Comparison of ENCODE assay signal across 8 mouse cellular contexts in genomic region chr16:34400102-34400728, GRCm38 (mm10).
DNase-seq lines count a peak whose midpoint lies in the region; ATAC-seq lines count a peak whose summit lies in the region.

No protein-coding gene starts in this region.

- H3K9me3 ChIP-seq in midbrain, embryonic 14.5 days (ENCODE audit: control insufficient read depth, low read length) = no peaks in the 10 kb centered on the region
- H3K9me3 ChIP-seq in midbrain, embryonic 16.5 days (replicated peaks; ENCODE audit: control insufficient read depth, low read length, poor library complexity, severe bottlenecking) = no peaks in the 10 kb centered on the region
- no peaks in the 10 kb centered on the region for H3K9me3 ChIP-seq in intestine, embryonic 15.5 days
- H3K9me3 ChIP-seq in forebrain, embryonic 13.5 days (replicated peaks) = no peaks in the 10 kb centered on the region

- no peak overlapping the region for H3K4me3 ChIP-seq in midbrain, embryonic 14.5 days (replicated peaks; ENCODE audit: low read depth, low read length)
- H3K4me3 ChIP-seq in midbrain, embryonic 16.5 days (ENCODE audit: low read depth, low read length) = no peak overlapping the region
- no peak overlapping the region for H3K4me3 ChIP-seq in intestine, embryonic 15.5 days (replicated peaks)
- H3K4me3 ChIP-seq in forebrain, embryonic 13.5 days = no peak overlapping the region

- peaks cover 9% of the 10 kb centered on the region; the same call in 1 of the 2 replicates for H3K4me1 ChIP-seq in midbrain, embryonic 14.5 days (ENCODE audit: control insufficient read depth, insufficient read depth, low read length)
- peaks cover 10% of the 10 kb centered on the region; the same call in 1 of the 2 replicates for H3K4me1 ChIP-seq in midbrain, embryonic 16.5 days (ENCODE audit: control insufficient read depth, insufficient read depth, low read length)
- H3K4me1 ChIP-seq in intestine, embryonic 15.5 days (replicated peaks) = no peaks in the 10 kb centered on the region
- peaks cover 35% of the 10 kb centered on the region for H3K4me1 ChIP-seq in forebrain, embryonic 13.5 days

- DNase-seq in midbrain, embryonic 14.5 days = peak; percentile 48
- DNase-seq in adrenal gland, postnatal 14 days = peak; percentile 86
- DNase-seq in hindlimb bud, embryonic 11.5 days (ENCODE audit: extremely low spot score, low read depth, low spot score) = peak; percentile 49
- peak; percentile 69 for DNase-seq in lung, postnatal 36 days

- H3K4me2 ChIP-seq in midbrain, embryonic 14.5 days (ENCODE audit: low read length) = no peak overlapping the region
- H3K4me2 ChIP-seq in midbrain, embryonic 16.5 days (ENCODE audit: low read length) = no peak overlapping the region
- H3K4me2 ChIP-seq in intestine, embryonic 15.5 days (replicated peaks) = no peak overlapping the region
- no peak overlapping the region for H3K4me2 ChIP-seq in forebrain, embryonic 13.5 days

- 0 out of 2 replicates have a peak overlapping the region, but pooled peaks have one; percentile 13 for H3K27ac ChIP-seq in midbrain, embryonic 14.5 days (replicated peaks; ENCODE audit: low read depth, low read length)
- no peak overlapping the region for H3K27ac ChIP-seq in midbrain, embryonic 16.5 days (ENCODE audit: low read length)
- no peak overlapping the region for H3K27ac ChIP-seq in intestine, embryonic 15.5 days
- no peak overlapping the region for H3K27ac ChIP-seq in forebrain, embryonic 13.5 days

- ATAC-seq in midbrain, embryonic 14.5 days (ENCODE audit: low FRiP score, low TSS enrichment) = no peak
- no peak for ATAC-seq in midbrain, embryonic 16.5 days
- no peak for ATAC-seq in intestine, embryonic 15.5 days
- ATAC-seq in forebrain, embryonic 13.5 days = no peak
- ATAC-seq in megakaryocyte progenitor cell, adult 5-6 weeks (replicated peaks; ENCODE audit: poor library complexity) = no peak

- H3K9ac ChIP-seq in midbrain, embryonic 14.5 days (replicated peaks; ENCODE audit: low read length) = no peak overlapping the region; the same call in 1 of the 2 replicates
- H3K9ac ChIP-seq in midbrain, embryonic 16.5 days (ENCODE audit: low read depth, low read length) = no peak overlapping the region
- H3K9ac ChIP-seq in intestine, embryonic 15.5 days = no peak overlapping the region
- no peak overlapping the region for H3K9ac ChIP-seq in forebrain, embryonic 13.5 days

- no peaks in the 10 kb centered on the region for H3K27me3 ChIP-seq in midbrain, embryonic 14.5 days (ENCODE audit: control insufficient read depth, insufficient read depth, low read length)
- no peaks in the 10 kb centered on the region for H3K27me3 ChIP-seq in midbrain, embryonic 16.5 days (ENCODE audit: control insufficient read depth, insufficient read depth, low read depth, low read length)
- H3K27me3 ChIP-seq in intestine, embryonic 15.5 days (replicated peaks) = no peaks in the 10 kb centered on the region
- H3K27me3 ChIP-seq in forebrain, embryonic 13.5 days = no peaks in the 10 kb centered on the region

- no peaks in the 10 kb centered on the region for H3K36me3 ChIP-seq in midbrain, embryonic 14.5 days (ENCODE audit: control insufficient read depth, insufficient read depth, low read length)
- H3K36me3 ChIP-seq in midbrain, embryonic 16.5 days (ENCODE audit: control insufficient read depth, insufficient read depth, low read length) = no peaks in the 10 kb centered on the region
- H3K36me3 ChIP-seq in intestine, embryonic 15.5 days = no peaks in the 10 kb centered on the region
- H3K36me3 ChIP-seq in forebrain, embryonic 13.5 days (ENCODE audit: poor library complexity, severe bottlenecking) = no peaks in the 10 kb centered on the region

- 46% methylated on average over 13 of the region's 13 CpGs for WGBS in midbrain, embryonic 14.5 days
- WGBS in midbrain, embryonic 16.5 days = 39% methylated on average over 13 of the region's 13 CpGs
- 45% methylated on average over 13 of the region's 13 CpGs for WGBS in intestine, embryonic 15.5 days
- 48% methylated on average over 13 of the region's 13 CpGs for WGBS in forebrain, embryonic 13.5 days
